10 mouse cellular contexts compared by ENCODE assay signal in genomic region chr11:70681897-70682581, GRCm38 (mm10). TPM values are rescaled to one million over a fixed set of nuclear protein-coding genes. Genes with fewer than 3 reads are reported as not detected.
DNase-seq lines count a peak whose midpoint lies in the region; ATAC-seq lines count a peak whose summit lies in the region.
"Had no signal": no experiment of that assay in that cellular context is flagged by ENCODE, and none has a peak within 500 bp of the region (broad histone marks: within the 10 kb centered on the region; RNA-seq: fewer than 3 reads in every experiment).

No protein-coding gene starts in this region.

- DNase-seq in ES-CJ7 (ENCODE audit: low read depth, low spot score): peak; percentile 93
- peak; percentile 86 for DNase-seq in embryo, embryonic 11 days
- DNase-seq in spleen, postnatal 4 days (ENCODE audit: low spot score in 2 of 2): no peak
- no peak for DNase-seq in thymus, postnatal 25 days

- no peak overlapping the region for H3K27ac ChIP-seq in kidney, embryonic 14.5 days (ENCODE audit: low read depth, low read length)
- H3K27ac ChIP-seq in kidney, embryonic 15.5 days: no peak overlapping the region
- no peak overlapping the region for H3K27ac ChIP-seq in hindbrain, embryonic 16.5 days (ENCODE audit: low read depth, low read length)
- H3K27ac ChIP-seq: embryonic facial prominence, embryonic 15.5 days had no signal

- H3K9ac ChIP-seq in kidney, embryonic 14.5 days (ENCODE audit: low read depth, low read length): no peak overlapping the region
- H3K9ac ChIP-seq in kidney, embryonic 15.5 days: no peak overlapping the region
- peak overlapping the region; percentile 22; the same call in 1 of the 2 replicates for H3K9ac ChIP-seq in hindbrain, embryonic 16.5 days (ENCODE audit: low read depth, low read length)
- H3K9ac ChIP-seq: embryonic facial prominence, embryonic 15.5 days had no signal

- no peaks in the 10 kb centered on the region for H3K9me3 ChIP-seq in kidney, embryonic 14.5 days (ENCODE audit: control insufficient read depth, low read length)
- H3K9me3 ChIP-seq in kidney, embryonic 15.5 days (replicated peaks): no peaks in the 10 kb centered on the region
- no peaks in the 10 kb centered on the region for H3K9me3 ChIP-seq in hindbrain, embryonic 16.5 days (ENCODE audit: control insufficient read depth, low read length)
- H3K9me3 ChIP-seq: embryonic facial prominence, embryonic 15.5 days had no signal

- H3K27me3 ChIP-seq in kidney, embryonic 14.5 days (ENCODE audit: control insufficient read depth, insufficient read depth, low read length): no peaks in the 10 kb centered on the region
- no peaks in the 10 kb centered on the region for H3K27me3 ChIP-seq in kidney, embryonic 15.5 days
- no peaks in the 10 kb centered on the region for H3K27me3 ChIP-seq in hindbrain, embryonic 16.5 days (replicated peaks; ENCODE audit: control insufficient read depth, insufficient read depth, low read length)
- H3K27me3 ChIP-seq: embryonic facial prominence, embryonic 15.5 days had no signal

- H3K36me3 ChIP-seq in kidney, embryonic 14.5 days (ENCODE audit: control insufficient read depth, insufficient read depth, low read length): peaks cover 53% of the 10 kb centered on the region
- peaks cover 71% of the 10 kb centered on the region for H3K36me3 ChIP-seq in kidney, embryonic 15.5 days
- peaks cover 39% of the 10 kb centered on the region for H3K36me3 ChIP-seq in hindbrain, embryonic 16.5 days (ENCODE audit: control insufficient read depth, insufficient read depth, low read length)

- H3K4me1 ChIP-seq in kidney, embryonic 14.5 days (ENCODE audit: control insufficient read depth, insufficient read depth, low read length): peaks cover 5% of the 10 kb centered on the region
- peaks cover 13% of the 10 kb centered on the region for H3K4me1 ChIP-seq in kidney, embryonic 15.5 days
- peaks cover 16% of the 10 kb centered on the region for H3K4me1 ChIP-seq in hindbrain, embryonic 16.5 days (ENCODE audit: control insufficient read depth, insufficient read depth, low read depth, low read length)

- peak; percentile 71; the same call in 1 of the 2 replicates for ATAC-seq in kidney, embryonic 14.5 days (ENCODE audit: low FRiP score, low TSS enrichment)
- no peak; the same call in 1 of the 2 replicates for ATAC-seq in kidney, embryonic 15.5 days (replicated peaks; ENCODE audit: low FRiP score)
- ATAC-seq in hindbrain, embryonic 16.5 days: peak; percentile 72
- ATAC-seq in megakaryocyte-erythroid progenitor cell, adult 5-6 weeks (replicated peaks; ENCODE audit: low FRiP score, low TSS enrichment, poor library complexity, severe bottlenecking): 0 out of 2 replicates have a peak, but pooled peaks have one; percentile 24

- no peak overlapping the region; the same call in 1 of the 2 replicates for H3K4me3 ChIP-seq in kidney, embryonic 14.5 days (ENCODE audit: low read length)
- no peak overlapping the region for H3K4me3 ChIP-seq in kidney, embryonic 15.5 days (replicated peaks)
- no peak overlapping the region for H3K4me3 ChIP-seq in hindbrain, embryonic 16.5 days (ENCODE audit: low read length)
- H3K4me3 ChIP-seq: embryonic facial prominence, embryonic 15.5 days; myocyte had no signal

- WGBS in kidney, embryonic 14.5 days: 22% methylated on average over 11 of the region's 11 CpGs
- 32% methylated on average over 11 of the region's 11 CpGs for WGBS in kidney, embryonic 15.5 days
- 18% methylated on average over 11 of the region's 11 CpGs for WGBS in hindbrain, embryonic 16.5 days

- no peak overlapping the region for H3K4me2 ChIP-seq in kidney, embryonic 14.5 days (replicated peaks; ENCODE audit: low read depth, low read length)
- H3K4me2 ChIP-seq in kidney, embryonic 15.5 days: no peak overlapping the region
- peak overlapping the region; percentile 28; the same call in 1 of the 2 replicates for H3K4me2 ChIP-seq in hindbrain, embryonic 16.5 days (ENCODE audit: low read length)
- H3K4me2 ChIP-seq: embryonic facial prominence, embryonic 15.5 days had no signal

RNA-seq across cellular contexts. Expression of gene Camta2, which starts 5.9 kb away (rescaled TPM):
- polyA plus RNA-seq in kidney, embryonic 14.5 days (2014; fragmentation: Nextera tagmentation; extraction: Ambion mirVana): 10.8 and 16.1 TPM in 2 replicates
- polyA plus RNA-seq in kidney, embryonic 15.5 days (2015; fragmentation: Nextera tagmentation; extraction: Ambion mirVana): 12.8 and 14.1 TPM in 2 replicates
- 26.3 and 31.5 TPM in 2 replicates for polyA plus RNA-seq in hindbrain, embryonic 16.5 days (2015; fragmentation: Nextera tagmentation; extraction: Ambion mirVana)
- 14.6 and 17.4 TPM in 2 replicates for total RNA-seq in megakaryocyte-erythroid progenitor cell, adult 5-6 weeks (2014; fragmentation: Nextera tagmentation)
- total RNA-seq in megakaryocyte-erythroid progenitor cell, adult 5-6 weeks (2017): 0.91 and 7.1 TPM in 2 replicates

RNA-seq across cellular contexts. Expression of gene Spag7, which starts 12.8 kb away (rescaled TPM):
- 177 and 230 TPM in 2 replicates for polyA plus RNA-seq in kidney, embryonic 14.5 days (2014; fragmentation: Nextera tagmentation; extraction: Ambion mirVana)
- 181 and 202 TPM in 2 replicates for polyA plus RNA-seq in kidney, embryonic 15.5 days (2015; fragmentation: Nextera tagmentation; extraction: Ambion mirVana)
- polyA plus RNA-seq in hindbrain, embryonic 16.5 days (2015; fragmentation: Nextera tagmentation; extraction: Ambion mirVana): 151 and 161 TPM in 2 replicates
- total RNA-seq in megakaryocyte-erythroid progenitor cell, adult 5-6 weeks (2014; fragmentation: Nextera tagmentation): 61.3 and 88.7 TPM in 2 replicates
- 59.9 and 60.5 TPM in 2 replicates for total RNA-seq in megakaryocyte-erythroid progenitor cell, adult 5-6 weeks (2017)

RNA-seq across cellular contexts. Expression of gene Inca1, which starts 17.9 kb away (rescaled TPM):
- 1.3 and 2.1 TPM in 2 replicates for polyA plus RNA-seq in kidney, embryonic 14.5 days (2014; fragmentation: Nextera tagmentation; extraction: Ambion mirVana)
- 1.2 and 2.3 TPM in 2 replicates for polyA plus RNA-seq in kidney, embryonic 15.5 days (2015; fragmentation: Nextera tagmentation; extraction: Ambion mirVana)
- polyA plus RNA-seq in hindbrain, embryonic 16.5 days (2015; fragmentation: Nextera tagmentation; extraction: Ambion mirVana): 1.2 and 1.4 TPM in 2 replicates
- total RNA-seq in megakaryocyte-erythroid progenitor cell, adult 5-6 weeks (2014; fragmentation: Nextera tagmentation): 0.69 TPM in 1 of 2 replicates, not detected in the other
- 0.42 TPM in 1 of 2 replicates, not detected in the other for total RNA-seq in megakaryocyte-erythroid progenitor cell, adult 5-6 weeks (2017)

RNA-seq across cellular contexts. Expression of gene Kif1c, which starts 18.3 kb away (rescaled TPM):
- 10.0 and 15.6 TPM in 2 replicates for polyA plus RNA-seq in kidney, embryonic 14.5 days (2014; fragmentation: Nextera tagmentation; extraction: Ambion mirVana)
- 3.5 and 3.6 TPM in 2 replicates for polyA plus RNA-seq in kidney, embryonic 15.5 days (2015; fragmentation: Nextera tagmentation; extraction: Ambion mirVana)
- 1.3 and 1.6 TPM in 2 replicates for polyA plus RNA-seq in hindbrain, embryonic 16.5 days (2015; fragmentation: Nextera tagmentation; extraction: Ambion mirVana)
- 3.9 and 8.3 TPM in 2 replicates for total RNA-seq in megakaryocyte-erythroid progenitor cell, adult 5-6 weeks (2014; fragmentation: Nextera tagmentation)
- total RNA-seq in megakaryocyte-erythroid progenitor cell, adult 5-6 weeks (2017): 5.4 and 13.2 TPM in 2 replicates

RNA-seq across cellular contexts. Expression of gene Eno3, which starts 25.0 kb away (rescaled TPM):
- 22.4 and 26.8 TPM in 2 replicates for polyA plus RNA-seq in kidney, embryonic 14.5 days (2014; fragmentation: Nextera tagmentation; extraction: Ambion mirVana)
- 30.3 and 38.5 TPM in 2 replicates for polyA plus RNA-seq in kidney, embryonic 15.5 days (2015; fragmentation: Nextera tagmentation; extraction: Ambion mirVana)
- 6.0 and 16.3 TPM in 2 replicates for polyA plus RNA-seq in hindbrain, embryonic 16.5 days (2015; fragmentation: Nextera tagmentation; extraction: Ambion mirVana)
- 16.7 and 33.7 TPM in 2 replicates for total RNA-seq in megakaryocyte-erythroid progenitor cell, adult 5-6 weeks (2014; fragmentation: Nextera tagmentation)
- total RNA-seq in megakaryocyte-erythroid progenitor cell, adult 5-6 weeks (2017): 8.4 and 16.5 TPM in 2 replicates

Comparison
In these comparisons a context has a peak if more than half of its experiments do, and no peak if none do; other contexts are left out.
1. DNase-seq: peak in ES-CJ7 (single experiment) and embryo, embryonic 11 days (single experiment); none in spleen, postnatal 4 days (0 of 2) and thymus, postnatal 25 days (single experiment).